ENCODE assay signal across 8 mouse cellular contexts in genomic region chr1:86487295-86487907, GRCm38 (mm10). TPM values are rescaled to one million over a fixed set of nuclear protein-coding genes. Genes with fewer than 3 reads are reported as not detected.
DNase-seq lines count a peak whose midpoint lies in the region; ATAC-seq and TF ChIP-seq lines count a peak whose summit lies in the region.

No protein-coding gene starts in this region.

- H3K4me2 ChIP-seq in embryonic facial prominence, embryonic 13.5 days, result peak overlapping the region; percentile 80
- H3K4me2 ChIP-seq in limb, embryonic 13.5 days (replicated peaks), result peak overlapping the region; percentile 78
- peak overlapping the region; percentile 75 for H3K4me2 ChIP-seq in midbrain, embryonic 16.5 days (ENCODE audit: low read length)

- under 1% methylated on average over 73 of the region's 74 CpGs for WGBS in embryonic facial prominence, embryonic 13.5 days
- WGBS in heart, adult 2 months, result under 1% methylated on average over 74 of the region's 74 CpGs
- WGBS in limb, embryonic 13.5 days, result under 1% methylated on average over 74 of the region's 74 CpGs
- under 1% methylated on average over 72 of the region's 74 CpGs for WGBS in midbrain, embryonic 16.5 days

- TF ChIP-seq CTCF in heart, adult 2 months (IDR thresholded peaks at IDR 0.05), result no peak

- peak overlapping the region; percentile 99 for H3K27ac ChIP-seq in embryonic facial prominence, embryonic 13.5 days
- peak overlapping the region; percentile 100 for H3K27ac ChIP-seq in heart, adult 2 months
- H3K27ac ChIP-seq in limb, embryonic 13.5 days, result peak overlapping the region; percentile 98
- H3K27ac ChIP-seq in midbrain, embryonic 16.5 days (ENCODE audit: low read length), result peak overlapping the region; percentile 100

- no peaks in the 10 kb centered on the region for H3K79me2 ChIP-seq in heart, adult 2 months (replicated peaks; ENCODE audit: control insufficient read depth, insufficient read depth, low read length)

- DNase-seq in 3134 (ENCODE audit: extremely low read depth, insufficient read length, low spot score), result peak; percentile 99
- peak; percentile 98 to 99 for DNase-seq in adrenal gland, postnatal 36 days
- peak; percentile 99 to 100 for DNase-seq in heart, adult 2 months
- peak; percentile 98 to 99 for DNase-seq in kidney, adult 8-10 months
- peak; percentile 98 to 100 for DNase-seq in spleen, postnatal 10 days (ENCODE audit: low spot score in 2 of 2)

- peak overlapping the region; percentile 70 for H3K4me3 ChIP-seq in embryonic facial prominence, embryonic 13.5 days
- H3K4me3 ChIP-seq in heart, adult 2 months, result peak overlapping the region; percentile 84
- H3K4me3 ChIP-seq in limb, embryonic 13.5 days, result peak overlapping the region; percentile 71
- H3K4me3 ChIP-seq in midbrain, embryonic 16.5 days (ENCODE audit: low read depth, low read length), result peak overlapping the region; percentile 59

- intact Hi-C loops in heart, adult 2 months (cut with DNase I), result loop anchor here (1.0 kb wide), 3 partner anchors 15 to 45 kb away; no protein-coding TSS in a partner anchor

- peak; percentile 93 for TF ChIP-seq EP300 in heart, adult 2 months (IDR thresholded peaks at IDR 0.05; ENCODE audit: insufficient read depth, low read depth, low read length)

- peak; percentile 95 for ATAC-seq in embryonic facial prominence, embryonic 13.5 days (ENCODE audit: insufficient number of reproducible peaks, insufficient read depth, low FRiP score, low TSS enrichment, low read depth)
- peak; percentile 97 for ATAC-seq in limb, embryonic 13.5 days (ENCODE audit: low FRiP score, low read depth)
- ATAC-seq in midbrain, embryonic 16.5 days, result peak; percentile 98

- peaks cover 29% of the 10 kb centered on the region for H3K4me1 ChIP-seq in embryonic facial prominence, embryonic 13.5 days
- H3K4me1 ChIP-seq in heart, adult 2 months (ENCODE audit: control insufficient read depth, insufficient read depth, low read length), result peaks cover 18% of the 10 kb centered on the region
- peaks cover 28% of the 10 kb centered on the region for H3K4me1 ChIP-seq in limb, embryonic 13.5 days
- H3K4me1 ChIP-seq in midbrain, embryonic 16.5 days (ENCODE audit: control insufficient read depth, insufficient read depth, low read length), result peaks cover 7% of the 10 kb centered on the region

- no peaks in the 10 kb centered on the region for H3K9me3 ChIP-seq in embryonic facial prominence, embryonic 13.5 days
- H3K9me3 ChIP-seq in limb, embryonic 13.5 days, result no peaks in the 10 kb centered on the region
- no peaks in the 10 kb centered on the region for H3K9me3 ChIP-seq in midbrain, embryonic 16.5 days (replicated peaks; ENCODE audit: control insufficient read depth, low read length, poor library complexity, severe bottlenecking)

- H3K9ac ChIP-seq in embryonic facial prominence, embryonic 13.5 days, result peak overlapping the region; percentile 98
- peak overlapping the region; percentile 92 for H3K9ac ChIP-seq in heart, adult 2 months (ENCODE audit: low read depth, low read length)
- H3K9ac ChIP-seq in limb, embryonic 13.5 days, result peak overlapping the region; percentile 96
- H3K9ac ChIP-seq in midbrain, embryonic 16.5 days (ENCODE audit: low read depth, low read length), result peak overlapping the region; percentile 95

- TF ChIP-seq POLR2A in heart, adult 2 months (IDR thresholded peaks at IDR 0.05; ENCODE audit: insufficient read depth, low read depth, low read length), result peak; percentile 99

- H3K27me3 ChIP-seq in embryonic facial prominence, embryonic 13.5 days, result no peaks in the 10 kb centered on the region
- H3K27me3 ChIP-seq in heart, adult 2 months (ENCODE audit: control insufficient read depth, insufficient read depth, low read length), result no peaks in the 10 kb centered on the region
- H3K27me3 ChIP-seq in limb, embryonic 13.5 days, result no peaks in the 10 kb centered on the region
- no peaks in the 10 kb centered on the region for H3K27me3 ChIP-seq in midbrain, embryonic 16.5 days (ENCODE audit: control insufficient read depth, insufficient read depth, low read depth, low read length)

- H3K36me3 ChIP-seq in embryonic facial prominence, embryonic 13.5 days, result no peaks in the 10 kb centered on the region
- H3K36me3 ChIP-seq in heart, adult 2 months (ENCODE audit: control insufficient read depth, insufficient read depth, low read length), result peaks cover 5% of the 10 kb centered on the region; the same call in 1 of the 2 replicates
- no peaks in the 10 kb centered on the region for H3K36me3 ChIP-seq in limb, embryonic 13.5 days
- H3K36me3 ChIP-seq in midbrain, embryonic 16.5 days (ENCODE audit: control insufficient read depth, insufficient read depth, low read length), result no peaks in the 10 kb centered on the region

RNA-seq across cellular contexts. Expression of gene Ptma, which starts 39.1 kb away (rescaled TPM):
- total RNA-seq in adrenal gland, postnatal 36 days (2021), result 100 to 1,000 TPM; 546 to 552 TPM
- 3,278 and 3,456 TPM in 2 replicates for polyA plus RNA-seq in embryonic facial prominence, embryonic 13.5 days (2015; fragmentation: Nextera tagmentation; extraction: Ambion mirVana)
- total RNA-seq in heart, adult 2 months (2021), result 100 to 1,000 TPM; 200 to 227 TPM
- 169 and 177 TPM in 2 replicates for polyA plus RNA-seq in heart, adult 2 months (2012; rRNA removed)
- 2,828 and 3,051 TPM in 2 replicates for polyA plus RNA-seq in limb, embryonic 13.5 days (2015; fragmentation: Nextera tagmentation; extraction: Ambion mirVana)
- 1,375 and 1,671 TPM in 2 replicates for polyA plus RNA-seq in midbrain, embryonic 16.5 days (2015; fragmentation: Nextera tagmentation; extraction: Ambion mirVana)

Comparison
In these comparisons a context has a peak if more than half of its experiments do, and no peak if none do; other contexts are left out.
1. Peak in every context shown above with its lines: DNase-seq, ATAC-seq, H3K4me3 ChIP-seq and H3K27ac ChIP-seq.